Mouse (Mus musculus) left cerebral cortex, postnatal 10 days (tissue): ENCODE measurements at regions not wholly inside any gene's neighbourhood (a gene's known extent, or its start where the extent isn't known, plus 50 kb on each side); places are given as distances from the start of the nearest gene placed in this dataset.

ENCODE experiments used
- DNase-seq, 2 experiments: peaks; one replicate each; pipeline ENCODE4 v3.0.0; 2021 to 2022; ENCODE audit warnings: low spot score in 2 of 2, mixed read lengths in 1 of 2; ENCODE audit errors: extremely low spot score in 1 of 2
- intact Hi-C: fragments of 180-260 bp; cut with DNase I; formaldehyde crosslinking; loops from one replicate; pipeline ENCODE4 v1.15.1; 2025

GRCm38 (mm10) chr10:99400076-99400475, 137.0 kb downstream of the Dusp6 start:
- intact Hi-C loops, result no loop called here
- no peak for DNase-seq

GRCm38 (mm10) chr10:99406764-99407163, 143.7 kb downstream of the Dusp6 start:
- DNase-seq, result no peak
- intact Hi-C loops, result no loop called here

GRCm38 (mm10) chr10:99408786-99409185, 145.8 kb downstream of the Dusp6 start:
- no peak for DNase-seq
- intact Hi-C loops, result no loop called here

GRCm38 (mm10) chr10:99409744-99410143, 146.7 kb downstream of the Dusp6 start:
- DNase-seq, result peak in 1 of 2 experiments; percentile 63
- intact Hi-C loops, result no loop called here

GRCm38 (mm10) chr10:99410754-99411153, 147.7 kb downstream of the Dusp6 start:
- intact Hi-C loops, result no loop called here
- DNase-seq, result peak in 1 of 2 experiments; percentile 41

- no peak for DNase-seq
- intact Hi-C loops, result no loop called here
Observed at GRCm38 (mm10) chr10:99413455-99413854, 150.4 kb downstream of the Dusp6 start.

GRCm38 (mm10) chr10:99416271-99416670, 153.2 kb downstream of the Dusp6 start:
- intact Hi-C loops, result no loop called here
- DNase-seq, result no peak

GRCm38 (mm10) chr10:99416896-99417479, 154.0 kb downstream of the Dusp6 start:
- intact Hi-C loops, result no loop called here
- DNase-seq, result no peak

- no peak for DNase-seq
- intact Hi-C loops, result no loop called here
Observed at GRCm38 (mm10) chr10:99417591-99417990, 154.6 kb downstream of the Dusp6 start.

GRCm38 (mm10) chr10:99418497-99418896, 155.5 kb downstream of the Dusp6 start:
- intact Hi-C loops, result no loop called here
- no peak for DNase-seq

GRCm38 (mm10) chr10:99419532-99419931, 156.5 kb downstream of the Dusp6 start:
- intact Hi-C loops, result no loop called here
- DNase-seq, result no peak

- intact Hi-C loops, result no loop called here
- no peak for DNase-seq
Observed at GRCm38 (mm10) chr10:99423406-99423805, 160.4 kb downstream of the Dusp6 start.

GRCm38 (mm10) chr10:99425265-99425664, 162.2 kb downstream of the Dusp6 start:
- intact Hi-C loops, result no loop called here
- no peak for DNase-seq

GRCm38 (mm10) chr10:99430175-99430574, 167.1 kb downstream of the Dusp6 start:
- no peak for DNase-seq
- intact Hi-C loops, result no loop called here

- intact Hi-C loops, result no loop called here
- DNase-seq, result no peak
Observed at GRCm38 (mm10) chr10:99430669-99431561, 167.9 kb downstream of the Dusp6 start.

GRCm38 (mm10) chr10:99437060-99437459, 174.0 kb downstream of the Dusp6 start:
- DNase-seq, result no peak
- intact Hi-C loops, result no loop called here

GRCm38 (mm10) chr10:99440169-99440568, 177.1 kb downstream of the Dusp6 start:
- no peak for DNase-seq
- intact Hi-C loops, result no loop called here

GRCm38 (mm10) chr10:99441014-99441413, 178.0 kb downstream of the Dusp6 start:
- intact Hi-C loops, result no loop called here
- peak; percentile 70 to 90 for DNase-seq

GRCm38 (mm10) chr10:99441931-99442330, 178.9 kb downstream of the Dusp6 start:
- intact Hi-C loops, result no loop called here
- no peak for DNase-seq

GRCm38 (mm10) chr10:99443453-99444170, 180.6 kb downstream of the Dusp6 start:
- DNase-seq, result no peak
- intact Hi-C loops, result no loop called here
